Mouse (Mus musculus) lung, postnatal 0 days (tissue): ENCODE results near the gene Acoxl. TPM values are rescaled to one million over a fixed set of nuclear protein-coding genes. Genes with fewer than 3 reads are reported as not detected.

ENCODE experiments used
- ATAC-seq: fragments of 200-750 bp; cut with Nextera tagmentation; 2 replicates; pipeline ENCODE4 v1.8.0; 2017; ENCODE audit warnings: moderate library complexity
- DNase-seq: peaks from one replicate; pipeline ENCODE4 v3.0.0-alpha.2; 2016; ENCODE audit warnings: low spot score
- H3K27ac ChIP-seq: fragments of 300-500 bp; sonication (generic); 2 replicates; pipeline ENCODE4 v1.5.1; 2014; ENCODE audit warnings: antibody characterized with exemption, mild to moderate bottlenecking, low read length, mixed read lengths
- H3K27me3 ChIP-seq: fragments of 300-500 bp; sonication (generic); replicated peaks from 2 replicates; pipeline ENCODE4 v1.6.1; 2014; ENCODE audit warnings: low read length, mixed read lengths; ENCODE audit not compliant: insufficient read depth
- H3K36me3 ChIP-seq: fragments of 300-500 bp; sonication (generic); 2 replicates; pipeline ENCODE4 v1.6.1; 2014; ENCODE audit warnings: low read length, mixed read lengths; ENCODE audit not compliant: insufficient read depth
- H3K4me1 ChIP-seq: fragments of 300-500 bp; sonication (generic); 2 replicates; pipeline ENCODE4 v1.6.1; 2014; ENCODE audit warnings: antibody characterized with exemption, low read depth, low read length, mixed read lengths; ENCODE audit not compliant: insufficient read depth
- H3K4me2 ChIP-seq: fragments of 300-500 bp; sonication (generic); replicated peaks from 2 replicates; pipeline ENCODE4 v1.6.1; 2014; ENCODE audit warnings: low read depth, mild to moderate bottlenecking, low read length, moderate library complexity, mixed read lengths
- H3K4me3 ChIP-seq: fragments of 300-500 bp; sonication (generic); 2 replicates; pipeline ENCODE4 v1.5.1; 2014; ENCODE audit warnings: low read depth, low read length
- H3K9ac ChIP-seq: fragments of 300-500 bp; sonication (generic); replicated peaks from 2 replicates; pipeline ENCODE4 v1.6.1; 2014; ENCODE audit warnings: low read depth, mild to moderate bottlenecking
- H3K9me3 ChIP-seq: fragments of 300-500 bp; sonication (generic); 2 replicates; pipeline ENCODE4 v1.6.1; 2016; ENCODE audit warnings: low read length, mixed read lengths
- CTCF ChIP-seq: IDR thresholded peaks from 2 replicates; pipeline ENCODE4 v1.5.1; 2016; ENCODE audit warnings: antibody characterized with exemption, mild to moderate bottlenecking
- EP300 ChIP-seq: IDR thresholded peaks from 2 replicates; pipeline ENCODE4 v1.6.1; 2016; ENCODE audit warnings: antibody characterized with exemption, mild to moderate bottlenecking, control low read depth
- WGBS: fragments of 180-500 bp; shearing (Covaris S2); extraction: QIAGEN DNeasy Blood & Tissue Kit; methylation state at CpG from one replicate; pipeline ENCODE4 v1.1.7; 2014; 5-methylcytosine and 5-hydroxymethylcytosine counted together
- polyA plus RNA-seq: library from polyadenylated mRNA; unstranded; fragments of >200 nt; fragmentation: Nextera tagmentation; extraction: Ambion mirVana; gene quantifications from 2 replicates; pipeline ENCODE4 v1.2.1, GENCODE M21; 2015

The Acoxl gene
- polyA plus RNA-seq, 1 experiment from 2014 or later = 17.0 TPM

DNA sequence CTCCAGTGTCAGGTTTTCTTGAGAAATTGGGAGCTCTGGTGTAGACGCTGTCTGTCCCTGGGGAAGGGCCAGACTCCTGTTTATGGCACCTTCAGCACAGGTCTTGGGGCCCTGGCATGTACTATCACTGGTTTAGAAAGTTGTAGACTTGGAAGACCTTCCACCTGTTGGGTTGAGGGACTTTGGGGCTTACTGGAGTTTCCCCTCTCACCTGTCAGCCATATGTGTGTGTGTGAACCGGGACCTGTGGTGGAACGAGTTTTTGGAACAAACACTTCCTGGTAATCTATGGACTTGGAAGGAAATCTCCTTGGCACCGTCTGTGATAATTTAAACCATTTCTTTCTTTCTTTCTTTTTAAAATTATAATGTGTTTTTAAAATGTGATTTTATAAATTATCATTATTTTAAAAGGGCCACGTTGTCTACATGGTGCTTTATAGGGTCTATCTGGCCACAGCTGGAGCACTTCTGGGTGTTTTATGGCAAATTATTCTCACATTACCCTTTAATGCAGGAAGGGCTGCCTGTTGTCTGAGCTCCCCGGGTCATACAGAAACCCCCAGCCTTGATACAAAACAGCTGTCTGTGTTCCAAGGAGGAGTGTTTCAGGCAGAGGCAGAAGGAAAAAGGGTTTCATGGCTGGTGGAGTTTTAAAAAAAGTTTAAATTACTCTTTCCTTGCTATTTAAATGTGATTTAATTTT is 68.5 kb downstream of the Acoxl start:
- H3K9ac ChIP-seq = no peak overlapping the region
- H3K9me3 ChIP-seq = no peaks in the 10 kb centered on the region
- no peaks in the 10 kb centered on the region for H3K27me3 ChIP-seq
- ATAC-seq (no peak), DNase-seq (no peak)
- no peaks in the 10 kb centered on the region for H3K4me1 ChIP-seq
- no peak for TF ChIP-seq EP300
- TF ChIP-seq CTCF = no peak
- H3K4me3 ChIP-seq = no peak overlapping the region
- H3K27ac ChIP-seq = no peak overlapping the region
- no peaks in the 10 kb centered on the region for H3K36me3 ChIP-seq
- WGBS = 51% methylated on average over 6 of the region's 6 CpGs
- H3K4me2 ChIP-seq = no peak overlapping the region

DNA sequence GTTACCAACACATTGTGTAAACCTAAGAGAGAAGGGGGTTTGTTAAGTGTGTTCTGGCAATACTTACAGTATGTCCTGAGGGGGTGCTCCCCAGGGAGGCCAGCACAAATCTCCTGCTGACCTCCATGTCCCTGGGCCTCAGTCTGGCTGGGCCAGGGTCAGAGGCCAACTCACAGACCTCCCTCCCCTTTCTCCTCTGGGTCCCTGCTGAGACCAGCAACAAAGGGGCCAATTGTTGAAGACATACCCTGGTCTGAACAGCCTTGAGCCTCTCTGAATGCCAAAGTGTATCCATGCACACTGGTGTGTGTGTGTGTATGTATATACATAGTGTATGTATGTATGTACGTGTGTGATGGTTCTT is 69.0 kb downstream of the Acoxl start:
- Histone ChIP-seq H3K27me3 (no peaks in the 10 kb centered on the region), H3K9ac (no peak overlapping the region), H3K4me3 (no peak overlapping the region), H3K9me3 (no peaks in the 10 kb centered on the region), H3K4me2 (no peak overlapping the region), H3K36me3 (no peaks in the 10 kb centered on the region), H3K4me1 (no peaks in the 10 kb centered on the region), H3K27ac (no peak overlapping the region)
- no peak for TF ChIP-seq EP300
- TF ChIP-seq CTCF = no peak
- no peak for DNase-seq
- ATAC-seq = no peak
- 64% methylated on average over 1 of the region's 1 CpGs for whole genome bisulfite sequencing

DNA sequence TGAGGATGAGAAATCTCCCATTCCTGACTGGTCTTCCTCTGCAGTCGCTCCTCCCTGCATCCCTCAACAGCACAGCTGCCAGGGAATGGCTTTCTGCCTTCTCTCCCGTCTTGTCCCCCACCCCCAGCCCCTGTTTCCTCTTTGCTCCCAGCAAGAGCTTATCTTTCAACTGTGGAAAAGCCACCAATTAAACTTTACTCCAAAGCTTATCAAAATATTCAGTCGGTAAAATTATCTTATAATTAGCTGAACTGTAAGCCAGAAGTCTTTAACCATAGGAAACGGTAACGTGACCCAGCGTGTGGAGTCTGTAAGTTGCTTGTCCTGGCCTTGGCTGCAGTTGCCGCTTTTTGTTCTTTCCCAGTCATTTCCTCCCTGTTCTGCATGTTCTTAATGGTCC is 70.2 kb downstream of the Acoxl start:
- no peak overlapping the region for H3K4me2 ChIP-seq
- H3K4me3 ChIP-seq = no peak overlapping the region
- H3K36me3 ChIP-seq = no peaks in the 10 kb centered on the region
- H3K4me1 ChIP-seq = no peaks in the 10 kb centered on the region
- no peak overlapping the region for H3K9ac ChIP-seq
- ATAC-seq (no peak), DNase-seq (no peak)
- no peak overlapping the region for H3K27ac ChIP-seq
- H3K27me3 ChIP-seq = no peaks in the 10 kb centered on the region
- TF ChIP-seq EP300 (no peak), CTCF (no peak)
- WGBS = 40% methylated on average over 7 of the region's 7 CpGs
- no peaks in the 10 kb centered on the region for H3K9me3 ChIP-seq

DNA sequence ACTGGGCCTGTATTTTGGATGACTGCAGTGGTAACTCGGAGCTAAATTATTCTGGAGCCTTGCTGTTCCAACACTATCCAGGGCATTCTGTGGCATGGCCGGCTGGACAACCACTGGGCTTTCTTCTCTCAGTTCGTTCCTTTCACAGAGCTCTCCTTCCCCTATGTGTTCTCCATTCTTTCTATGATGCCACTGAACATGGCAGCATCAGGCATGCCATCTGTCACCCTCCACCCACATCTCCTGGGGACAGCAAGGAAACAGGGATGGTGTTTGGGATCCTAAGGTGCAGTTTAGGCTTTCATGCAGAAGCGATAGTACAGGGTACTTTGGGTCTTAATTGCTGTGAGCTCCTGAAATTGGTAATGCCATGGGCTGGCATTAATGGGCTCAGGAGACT is 71.1 kb downstream of the Acoxl start:
- H3K27ac ChIP-seq = no peak overlapping the region
- no peak for ATAC-seq
- H3K36me3 ChIP-seq = no peaks in the 10 kb centered on the region
- no peaks in the 10 kb centered on the region for H3K27me3 ChIP-seq
- no peak for DNase-seq
- WGBS = 90% methylated on average over 4 of the region's 4 CpGs
- H3K4me3 ChIP-seq = no peak overlapping the region
- no peak overlapping the region for H3K4me2 ChIP-seq
- no peaks in the 10 kb centered on the region for H3K4me1 ChIP-seq
- no peaks in the 10 kb centered on the region for H3K9me3 ChIP-seq
- no peak overlapping the region for H3K9ac ChIP-seq
- TF ChIP-seq CTCF = no peak
- no peak for TF ChIP-seq EP300

DNA sequence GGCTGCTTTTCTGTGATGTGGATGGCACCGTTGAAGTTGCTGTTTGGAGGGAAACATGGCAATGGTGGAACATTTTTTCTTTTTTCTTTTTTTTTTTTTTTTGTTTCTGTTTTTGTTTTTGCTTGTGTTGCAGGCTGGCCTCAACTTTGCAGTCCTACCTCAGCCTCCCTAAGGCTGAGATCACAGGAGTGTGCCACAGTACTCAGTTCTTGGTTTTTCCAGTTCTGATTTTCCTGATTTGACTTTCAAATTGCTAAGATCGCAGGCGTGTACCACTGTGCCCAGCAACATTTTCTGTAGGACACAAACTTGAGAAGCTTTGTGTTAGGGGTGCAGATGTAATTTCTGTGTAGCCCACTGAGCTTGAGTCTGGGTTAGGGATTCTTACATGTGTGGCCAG is 72.9 kb downstream of the Acoxl start:
- Histone ChIP-seq H3K9me3 (no peaks in the 10 kb centered on the region), H3K27ac (no peak overlapping the region), H3K4me1 (no peaks in the 10 kb centered on the region), H3K9ac (no peak overlapping the region), H3K4me2 (no peak overlapping the region), H3K27me3 (no peaks in the 10 kb centered on the region), H3K4me3 (no peak overlapping the region), H3K36me3 (no peaks in the 10 kb centered on the region)
- ATAC-seq = no peak
- WGBS = 94% methylated on average over 3 of the region's 3 CpGs
- TF ChIP-seq CTCF (no peak), EP300 (no peak)
- DNase-seq = no peak

DNA sequence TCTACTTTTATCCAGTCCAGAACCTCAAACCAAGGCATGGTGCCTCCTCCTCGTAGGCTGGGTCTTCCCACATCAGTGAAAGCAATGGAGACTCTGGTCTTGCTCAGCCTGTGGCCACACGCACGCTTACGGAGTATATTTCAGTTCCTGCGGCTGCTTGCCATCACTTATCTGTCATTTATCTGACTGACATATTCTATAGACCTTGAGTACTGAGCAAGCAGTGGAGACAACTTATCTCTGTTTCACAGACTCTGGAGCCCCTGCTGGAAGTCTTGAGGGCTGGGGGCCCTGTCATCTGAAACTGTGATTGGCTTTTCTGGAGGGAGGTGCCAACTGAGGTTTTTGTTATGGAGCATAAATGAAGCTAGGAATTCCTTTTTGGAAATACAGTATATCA is 75.4 kb downstream of the Acoxl start:
- ATAC-seq (no peak), DNase-seq (no peak)
- Histone ChIP-seq H3K27ac (no peak overlapping the region), H3K4me2 (no peak overlapping the region), H3K27me3 (no peaks in the 10 kb centered on the region), H3K4me3 (no peak overlapping the region), H3K9ac (no peak overlapping the region), H3K9me3 (no peaks in the 10 kb centered on the region), H3K4me1 (no peaks in the 10 kb centered on the region), H3K36me3 (no peaks in the 10 kb centered on the region)
- TF ChIP-seq EP300 (no peak), CTCF (no peak)
- 55% methylated on average over 5 of the region's 5 CpGs for WGBS
